Mouse (Mus musculus) liver, embryonic 18 days (tissue): ENCODE data around the gene Olfr1173. TPM values are rescaled to one million over a fixed set of nuclear protein-coding genes. Genes with fewer than 3 reads are reported as not detected.

Source experiments
- polyA plus RNA-seq: library from polyadenylated mRNA; depleted of rRNA; stranded (reverse); fragments of >200 nt; gene quantifications from 2 replicates; pipeline ENCODE4 v1.2.3, GENCODE M21; 2012; rRNA removed

Gene Olfr1173
- not detected in 2 replicates for polyA plus RNA-seq

GRCm38 (mm10) chr2:88279775-88280174 is at the start of gene Olfr1173:
Olfr1173 (minus strand) TSS chr2:88279875.

GRCm38 (mm10) chr2:88327115-88327514 is 47.4 kb upstream of the Olfr1173 start, which contains the start of gene Olfr1175-ps:
Olfr1175-ps (minus strand) TSS chr2:88327215.

GRCm38 (mm10) chr2:88315035-88315434 is 35.4 kb upstream of the Olfr1173 start, which contains the start of gene Olfr1174-ps:
Olfr1174-ps (minus strand) TSS chr2:88315135.

GRCm38 (mm10) chr2:88228234-88228633 is 51.4 kb downstream of the Olfr1173 start, which contains the start of gene Olfr1170:
Olfr1170 (minus strand) TSS chr2:88228334.

Other genes starting within 250 kb of the Olfr1173 start
- not detected in 2 replicates for gene Olfr73, start 242.2 kb downstream of the Olfr1173 start, polyA plus RNA-seq
- gene Olfr1162, start 228.7 kb downstream of the Olfr1173 start, polyA plus RNA-seq: not detected in 2 replicates
- gene Olfr1163, start 208.0 kb downstream of the Olfr1173 start, polyA plus RNA-seq: not detected in 2 replicates
- gene Olfr1164, start 185.9 kb downstream of the Olfr1173 start, polyA plus RNA-seq: not detected in 2 replicates
- not detected in 2 replicates for gene Olfr1166, start 151.6 kb downstream of the Olfr1173 start, polyA plus RNA-seq
- gene Olfr1167, start 124.7 kb downstream of the Olfr1173 start, polyA plus RNA-seq: not detected in 2 replicates
- gene Olfr1168, start 98.0 kb downstream of the Olfr1173 start, polyA plus RNA-seq: not detected in 2 replicates
- not detected in 2 replicates for gene Olfr1170, start 51.5 kb downstream of the Olfr1173 start, polyA plus RNA-seq
- gene Olfr1174-ps, start 35.3 kb upstream of the Olfr1173 start, polyA plus RNA-seq: not detected in 2 replicates
- not detected in 2 replicates for gene Olfr1175-ps, start 47.3 kb upstream of the Olfr1173 start, polyA plus RNA-seq
- not detected in 2 replicates for gene Olfr1176, start 56.8 kb upstream of the Olfr1173 start, polyA plus RNA-seq
- not detected in 2 replicates for gene Olfr1177-ps, start 66.6 kb upstream of the Olfr1173 start, polyA plus RNA-seq
- not detected in 2 replicates for gene Olfr1178, start 107.2 kb upstream of the Olfr1173 start, polyA plus RNA-seq
- gene Olfr1179, start 126.6 kb upstream of the Olfr1173 start, polyA plus RNA-seq: not detected in 2 replicates
- not detected in 2 replicates for gene Olfr1180, start 139.3 kb upstream of the Olfr1173 start, polyA plus RNA-seq
- gene Olfr1181, start 146.3 kb upstream of the Olfr1173 start, polyA plus RNA-seq: not detected in 2 replicates
- not detected in 2 replicates for gene Gm13757, start 169.3 kb upstream of the Olfr1173 start, polyA plus RNA-seq
- gene Olfr1183, start 175.0 kb upstream of the Olfr1173 start, polyA plus RNA-seq: not detected in 2 replicates
- not detected in 2 replicates for gene Olfr1184, start 203.7 kb upstream of the Olfr1173 start, polyA plus RNA-seq
- not detected in 2 replicates for gene Olfr1185-ps1, start 213.4 kb upstream of the Olfr1173 start, polyA plus RNA-seq
- gene Olfr1186, start 238.7 kb upstream of the Olfr1173 start, polyA plus RNA-seq: not detected in 2 replicates